Mouse (Mus musculus) E14TG2a.4 (cell line): ENCODE measurements at regions not wholly inside any gene's neighbourhood (a gene's known extent, or its start where the extent isn't known, plus 50 kb on each side); places are given as distances from the start of the nearest gene placed in this dataset.

Experiments
- CTCF ChIP-seq: conservative IDR thresholded peaks from 2 replicates; pipeline ENCODE4 v1.5.1; 2014; ENCODE audit warnings: low read length
- POU5F1 ChIP-seq: IDR thresholded peaks from 2 replicates; pipeline ENCODE4 v1.6.1; 2014; ENCODE audit warnings: low read length, borderline replicate concordance

GRCm38 (mm10) chr1:60665329-60665728 is 51.3 kb upstream of the Cd28 start:
- TF ChIP-seq CTCF = no peak
- no peak for TF ChIP-seq POU5F1
